Mouse (Mus musculus) kidney, adult 8-10 months (tissue): ENCODE results near the gene Gnao1.
A peak's percentile ranks its signal among the peaks of the same experiment; 100 is the strongest.

Experiments used
- DNase-seq, 2 experiments: peaks; one replicate each; pipeline ENCODE4 v3.0.0; 2022

Gene Gnao1

DNA sequence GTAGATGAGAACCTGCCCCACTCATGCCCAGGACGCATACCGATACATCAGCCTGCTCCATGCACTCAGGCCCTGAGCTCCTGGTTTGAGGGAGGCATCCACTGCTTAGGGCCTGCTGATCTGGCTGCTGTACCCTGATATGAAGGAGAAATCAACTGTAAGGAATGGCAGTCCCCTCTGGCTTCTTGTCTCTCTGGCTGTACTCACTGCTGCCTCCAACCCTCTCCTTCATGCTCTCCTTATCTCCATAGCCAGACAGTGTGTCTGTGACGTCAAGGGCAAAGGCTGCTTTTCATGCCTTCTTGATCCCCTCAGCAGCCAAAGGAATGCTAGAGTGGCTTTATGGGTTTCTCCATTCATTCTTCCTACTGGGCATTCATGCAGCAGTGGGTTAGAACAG is 92.3 kb downstream of the Gnao1 start:
- no peak for DNase-seq

DNA sequence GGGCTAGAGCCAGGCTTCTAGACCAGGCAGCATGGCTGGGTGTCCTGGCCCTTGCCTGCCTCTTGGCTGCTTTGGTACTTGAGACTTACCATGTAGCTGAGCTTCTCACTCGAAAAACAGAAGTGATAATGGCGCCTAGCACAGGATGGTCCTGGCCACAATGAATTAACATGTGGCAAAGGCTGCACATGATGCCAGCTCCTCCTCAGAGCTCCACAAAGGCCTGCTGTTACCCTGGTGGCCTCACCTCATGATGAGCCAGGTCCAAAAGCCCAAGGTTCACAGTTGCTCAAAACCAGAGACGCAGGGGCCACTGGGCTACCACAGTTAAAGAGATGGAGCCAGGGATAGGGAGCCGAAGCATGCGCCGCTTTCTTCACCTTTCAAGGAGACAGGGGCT is 97.2 kb downstream of the Gnao1 start:
- DNase-seq = no peak

DNA sequence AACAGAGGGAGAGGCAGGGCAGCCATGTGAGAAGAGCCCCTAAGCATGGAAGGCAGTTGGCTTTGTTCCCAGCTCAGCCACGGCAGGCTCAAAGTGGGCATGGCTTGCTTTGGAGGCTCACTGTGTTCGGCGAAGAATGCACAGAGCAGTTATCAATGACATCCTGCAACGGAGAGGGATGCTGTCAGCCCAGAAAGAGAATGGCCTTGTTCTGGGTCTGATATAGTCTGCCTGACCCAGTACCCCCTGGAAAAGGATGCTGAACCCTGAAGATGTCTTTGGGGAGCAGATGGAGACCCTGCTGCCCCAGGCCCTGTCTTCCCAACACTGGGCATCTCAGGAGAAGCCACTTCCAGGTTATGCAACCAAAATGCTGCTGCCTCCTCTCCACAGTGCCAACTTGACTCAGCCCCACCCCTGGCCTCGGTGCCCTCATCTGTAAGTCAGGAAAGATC is 98.2 kb downstream of the Gnao1 start:
- no peak for DNase-seq

DNA sequence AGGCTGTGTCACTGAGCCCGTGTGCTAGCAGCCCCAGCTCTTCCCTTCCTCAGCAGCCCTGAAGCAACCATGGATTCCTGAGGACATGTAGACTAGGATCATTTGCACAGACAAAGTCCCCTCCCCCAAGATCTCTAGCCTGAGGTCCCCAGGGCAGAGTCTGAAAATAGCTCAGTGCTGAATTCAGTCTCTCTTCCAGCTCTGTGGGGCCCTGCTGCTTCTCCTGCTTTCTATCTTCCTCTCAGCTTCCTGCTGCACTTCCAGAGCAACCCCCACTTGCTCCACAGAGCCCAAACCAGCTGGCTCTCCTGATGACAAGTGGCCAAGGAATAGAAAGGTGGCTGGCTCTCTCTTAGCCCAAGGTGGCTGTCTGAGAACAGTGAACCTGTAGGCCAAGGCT is 98.8 kb downstream of the Gnao1 start:
- no peak for DNase-seq

DNA sequence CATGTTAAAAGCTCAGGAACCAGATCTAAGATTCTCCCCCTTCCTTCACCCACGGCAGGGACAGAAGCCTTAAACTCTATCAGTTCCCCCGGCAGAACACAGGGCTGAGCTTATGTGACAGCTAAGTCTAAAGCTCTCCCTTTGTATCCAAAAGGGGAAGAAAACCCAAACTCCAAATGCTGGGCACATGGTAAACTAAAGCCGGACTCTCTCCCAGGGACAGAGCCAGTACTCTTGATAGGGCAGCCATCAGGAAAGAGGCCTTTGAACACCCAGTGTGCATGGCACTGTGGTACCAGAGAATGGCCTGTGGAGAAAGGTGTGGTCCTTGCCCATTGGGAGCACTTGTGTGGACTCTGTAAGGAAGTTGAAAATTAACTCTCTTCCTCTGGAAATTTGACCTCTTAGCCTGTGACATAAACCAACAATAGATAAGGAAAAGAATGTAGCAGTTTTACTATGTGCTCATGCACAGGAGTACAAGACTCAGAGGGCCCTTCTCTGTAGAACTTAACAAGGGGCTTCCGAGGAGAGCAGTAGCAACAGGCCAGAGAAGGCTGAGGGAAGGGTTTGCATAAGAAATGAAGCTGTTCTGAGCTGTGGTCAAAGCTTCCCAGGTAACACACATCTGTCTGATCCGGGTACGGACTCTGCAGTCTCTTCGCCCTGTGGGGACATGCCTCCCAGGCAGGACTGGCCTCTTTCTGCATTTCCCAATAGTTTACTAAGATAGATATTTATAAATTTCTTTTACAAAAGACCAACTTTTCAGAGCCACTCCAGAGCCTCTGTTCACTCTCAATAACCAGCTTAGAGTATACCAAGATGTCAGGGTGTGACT is 102.2 kb downstream of the Gnao1 start:
- DNase-seq = no peak

DNA sequence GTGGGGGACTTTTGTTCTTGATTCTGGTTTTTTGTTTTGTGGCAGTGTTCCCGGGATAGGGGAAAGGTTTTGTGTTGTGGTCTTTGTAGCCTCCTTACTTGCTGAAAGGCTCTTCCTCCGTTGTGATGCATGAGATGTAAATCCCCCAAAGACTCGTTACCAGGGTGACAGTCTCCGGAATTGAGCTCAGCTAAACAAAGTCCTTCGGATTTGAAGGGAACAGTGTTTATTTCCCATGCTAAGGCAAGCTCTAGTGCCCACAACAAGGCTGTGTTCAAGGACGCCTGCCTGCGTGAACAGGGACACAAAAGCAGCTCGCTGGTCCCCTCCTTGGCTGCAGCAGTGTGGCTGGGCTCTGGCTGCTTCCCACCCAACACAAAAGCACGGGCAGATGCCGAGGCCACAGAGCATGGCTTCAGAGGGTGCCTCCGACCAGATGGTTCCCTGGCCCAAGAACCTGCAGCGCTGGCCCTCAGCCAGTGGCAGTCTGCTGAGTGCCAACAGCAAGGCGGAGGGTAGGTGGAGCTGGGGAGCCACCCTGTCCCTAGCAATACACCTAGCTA is 108.2 kb downstream of the Gnao1 start:
- no peak for DNase-seq

DNA sequence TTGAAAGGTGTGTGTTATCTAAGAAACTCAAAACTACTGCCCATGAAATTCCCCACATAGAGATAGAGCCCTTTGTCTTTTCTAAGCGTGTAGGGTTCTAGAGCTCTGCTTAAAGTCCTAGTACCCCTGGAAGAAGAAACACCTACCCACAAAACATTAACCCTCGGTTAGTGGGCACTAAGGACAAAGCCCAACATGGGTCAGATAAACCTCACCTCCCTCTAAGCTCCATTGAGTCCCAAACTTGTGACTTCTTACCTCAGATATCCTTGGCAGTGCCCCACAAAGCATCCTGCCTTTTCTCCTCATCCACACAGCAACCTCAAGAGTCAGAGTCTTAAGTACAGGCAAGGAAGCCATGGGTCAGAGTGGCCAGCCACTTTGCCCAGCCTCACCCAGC is 108.8 kb downstream of the Gnao1 start:
- DNase-seq = no peak

DNA sequence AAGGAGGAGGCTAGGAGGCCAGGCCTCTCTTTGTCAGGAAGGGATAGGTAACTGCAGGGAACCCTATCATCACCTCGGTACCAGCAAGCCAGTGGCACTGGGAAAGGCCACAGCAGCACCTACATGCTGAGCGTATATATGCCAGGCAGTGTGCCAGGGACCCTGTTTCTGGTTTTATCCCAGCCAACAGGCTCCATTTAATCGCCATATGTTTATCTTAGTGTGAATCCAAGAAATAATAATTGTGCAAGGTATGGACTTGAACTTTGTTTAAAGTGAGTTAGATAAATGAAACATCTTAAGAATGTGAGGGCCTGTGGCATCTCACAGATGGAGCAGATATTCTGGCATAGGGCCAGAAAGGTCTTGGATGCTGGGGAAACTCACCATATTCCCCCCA is 109.7 kb downstream of the Gnao1 start:
- DNase-seq = no peak

DNA sequence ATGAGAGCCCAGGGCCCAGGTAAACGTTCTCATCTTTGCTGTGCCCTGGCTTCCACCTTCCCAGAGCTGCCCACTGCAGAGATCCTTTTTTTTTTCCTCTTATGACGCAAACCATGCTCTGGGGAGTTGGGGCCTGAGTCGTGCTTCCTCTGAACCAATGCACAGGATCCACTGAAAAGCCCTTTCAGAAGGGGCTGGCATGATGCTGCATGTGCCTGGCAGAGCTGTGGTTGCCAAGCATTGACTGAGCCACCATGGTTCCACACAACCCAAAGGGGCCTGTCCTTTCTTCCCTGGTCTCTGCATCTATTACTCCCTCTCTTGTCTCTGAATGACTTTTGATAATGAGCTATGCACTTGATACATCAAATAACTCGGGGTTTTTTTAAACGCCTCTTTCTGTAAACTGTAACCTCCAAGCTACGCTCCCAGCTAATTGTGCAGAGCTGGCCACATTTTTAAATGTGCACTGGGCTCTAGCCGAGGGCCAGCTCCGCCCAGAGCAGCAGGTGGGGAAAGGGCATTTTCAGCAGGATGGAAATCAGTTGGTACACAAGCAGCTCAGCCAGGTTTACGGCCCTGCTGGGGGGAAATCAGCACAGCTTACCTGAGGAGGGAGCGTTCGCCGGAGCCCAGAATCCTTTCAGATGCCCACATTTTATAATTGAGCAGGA is 110.3 kb downstream of the Gnao1 start:
- DNase-seq = no peak

DNA sequence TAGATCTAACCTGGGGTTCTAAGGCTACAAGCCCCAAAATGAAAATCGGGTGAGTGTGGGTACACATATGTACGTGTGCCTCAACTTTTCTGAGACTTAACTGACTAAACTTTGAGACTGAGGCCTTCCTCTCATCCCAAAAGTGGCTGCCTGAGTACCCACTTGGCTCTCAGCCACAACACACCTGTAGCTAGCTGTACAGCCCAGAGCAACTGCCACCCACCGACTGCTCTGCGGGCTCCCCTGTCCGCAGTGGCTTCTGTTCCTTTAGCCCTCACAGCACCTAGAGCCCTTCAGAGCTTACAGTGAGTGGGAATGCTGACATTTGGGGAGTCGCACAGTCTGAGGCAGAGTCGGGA is 110.8 kb downstream of the Gnao1 start:
- DNase-seq = no peak

DNA sequence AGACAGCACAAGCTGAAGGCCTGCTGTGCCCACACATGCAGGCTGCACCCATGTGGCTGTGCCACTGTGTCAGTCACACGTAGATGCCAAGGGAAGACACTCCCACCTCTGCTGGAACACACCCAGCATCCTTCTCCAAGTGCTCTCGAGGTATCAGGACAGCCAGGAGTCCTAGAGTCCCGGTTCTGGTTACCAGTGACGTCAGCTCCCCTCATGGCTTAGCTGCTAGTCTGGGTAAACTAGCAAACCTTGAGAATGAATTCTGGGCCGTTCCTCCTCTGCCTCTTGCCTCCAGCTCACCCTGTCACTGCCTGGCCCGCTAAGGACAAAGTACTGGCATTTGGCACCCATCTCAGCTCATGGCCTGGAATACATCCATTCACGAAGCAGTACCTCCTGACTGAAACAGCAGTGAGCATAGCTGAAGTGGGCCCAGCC is 114.2 kb downstream of the Gnao1 start:
- DNase-seq = no peak

DNA sequence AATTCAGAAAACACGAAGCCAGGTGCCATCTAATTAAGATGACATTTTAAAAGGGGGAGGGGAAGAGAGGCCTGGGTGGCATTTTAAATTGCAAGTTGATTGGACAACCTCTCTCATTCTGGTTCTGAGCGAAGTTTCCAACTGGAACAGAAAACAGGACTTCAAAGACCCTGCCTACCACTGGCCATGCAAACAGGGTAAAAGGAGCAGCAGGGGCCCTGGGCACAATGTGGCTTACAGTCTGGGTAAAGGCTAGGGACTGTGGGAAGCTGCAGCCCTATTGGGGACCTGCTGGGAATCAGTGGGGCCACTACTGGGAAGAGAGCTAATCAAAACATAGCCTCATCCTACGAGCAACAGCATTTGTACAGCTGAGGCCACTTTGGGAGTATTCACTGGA is 115.7 kb downstream of the Gnao1 start:
- DNase-seq = no peak

DNA sequence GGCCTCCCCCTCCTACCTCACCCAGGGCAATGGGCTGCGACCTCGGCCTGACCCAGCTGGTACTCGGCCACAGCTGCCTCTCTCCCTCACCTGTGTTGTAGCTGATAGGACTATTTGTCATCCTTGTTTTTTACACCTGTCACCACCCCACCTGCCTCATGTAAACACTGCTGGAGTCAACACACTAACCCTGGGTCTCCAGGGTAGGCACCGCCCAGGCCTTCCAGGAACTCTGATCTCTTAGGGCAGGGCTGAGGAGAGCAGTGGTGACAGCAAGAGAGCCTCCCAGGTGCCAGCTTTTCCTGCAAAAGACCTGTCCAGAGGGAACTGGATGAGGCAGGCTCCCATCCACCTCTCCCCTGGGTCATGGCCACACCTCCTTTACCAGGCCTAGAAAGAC is 119.5 kb downstream of the Gnao1 start:
- no peak for DNase-seq

DNA sequence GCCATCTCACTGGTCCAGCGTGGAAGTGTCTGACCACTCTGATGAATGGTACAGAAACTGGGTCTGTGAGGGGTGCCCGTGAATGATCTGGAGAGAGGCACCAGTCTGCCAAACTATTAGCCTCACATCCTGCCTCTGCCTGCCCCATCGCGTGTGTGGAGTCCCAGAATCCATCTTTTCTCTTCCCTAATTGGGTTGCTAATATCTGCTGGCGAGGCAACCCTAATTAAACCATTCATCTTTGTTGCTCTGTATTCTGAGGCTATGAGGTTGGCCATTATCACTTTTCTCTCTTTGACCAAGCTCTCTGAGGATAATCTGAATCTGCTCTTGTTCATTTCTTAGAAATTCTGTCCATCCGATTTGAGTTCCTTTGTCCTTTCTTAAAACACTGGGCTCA is 121.6 kb downstream of the Gnao1 start:
- DNase-seq = no peak

DNA sequence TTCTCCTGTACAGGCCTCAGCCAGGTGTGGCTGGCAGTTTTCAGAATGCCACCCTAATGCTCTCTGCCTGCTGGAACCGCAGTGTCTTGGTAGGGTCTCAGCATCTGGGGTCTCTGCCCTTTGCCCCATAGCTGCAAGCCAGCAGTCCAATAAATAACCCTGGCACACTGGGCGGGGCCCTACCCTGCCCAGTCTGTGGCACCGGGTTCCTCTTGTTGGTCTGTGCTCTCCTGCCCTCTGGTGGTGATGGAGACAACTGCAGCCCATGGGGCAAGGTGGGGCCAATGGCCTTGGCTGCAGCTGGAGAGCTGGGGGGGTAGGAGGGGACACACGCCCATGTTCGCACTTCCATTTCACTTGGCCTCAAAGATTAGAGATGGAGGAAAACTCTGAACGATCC is 123.1 kb downstream of the Gnao1 start:
- peak; percentile 31 to 71 for DNase-seq

DNA sequence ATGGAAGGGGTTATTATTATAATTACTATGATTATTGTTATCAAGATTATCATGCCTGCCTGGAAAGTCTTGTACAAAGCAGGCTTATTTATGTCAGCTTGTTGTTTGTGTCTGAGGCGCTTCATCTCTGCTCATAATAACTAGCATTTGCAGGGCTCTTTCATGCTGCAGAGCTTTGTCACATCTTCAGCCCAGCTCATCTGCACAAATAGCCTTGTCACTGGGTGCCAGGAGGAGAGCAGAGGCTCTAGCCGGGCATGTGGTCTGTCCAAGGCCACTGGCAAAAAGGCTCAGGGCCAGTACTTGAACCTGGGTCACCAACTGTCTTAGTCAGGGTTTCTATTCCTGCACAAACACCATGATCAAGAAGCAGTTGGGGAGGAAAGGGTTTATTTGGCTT is 123.5 kb downstream of the Gnao1 start:
- no peak for DNase-seq

DNA sequence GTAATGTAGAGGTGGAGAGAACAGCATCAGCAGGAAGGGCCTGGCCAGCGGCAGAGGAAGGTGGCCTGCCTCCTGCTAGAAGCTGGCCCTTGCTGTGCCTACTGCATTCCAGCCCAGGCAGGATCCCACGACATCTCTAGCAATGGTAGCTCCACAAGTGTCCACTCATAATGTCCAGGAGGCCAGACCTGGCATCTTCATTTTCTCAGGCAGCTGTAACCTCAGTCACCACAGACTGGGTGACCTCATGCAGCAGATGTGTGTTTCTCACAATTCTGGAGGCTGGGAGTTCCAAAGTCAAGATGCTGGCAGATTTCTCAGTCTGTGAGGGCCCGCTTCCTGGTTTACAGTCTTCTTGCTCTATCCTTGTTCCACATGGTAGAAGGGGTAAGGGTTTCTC is 128.4 kb downstream of the Gnao1 start:
- no peak for DNase-seq

DNA sequence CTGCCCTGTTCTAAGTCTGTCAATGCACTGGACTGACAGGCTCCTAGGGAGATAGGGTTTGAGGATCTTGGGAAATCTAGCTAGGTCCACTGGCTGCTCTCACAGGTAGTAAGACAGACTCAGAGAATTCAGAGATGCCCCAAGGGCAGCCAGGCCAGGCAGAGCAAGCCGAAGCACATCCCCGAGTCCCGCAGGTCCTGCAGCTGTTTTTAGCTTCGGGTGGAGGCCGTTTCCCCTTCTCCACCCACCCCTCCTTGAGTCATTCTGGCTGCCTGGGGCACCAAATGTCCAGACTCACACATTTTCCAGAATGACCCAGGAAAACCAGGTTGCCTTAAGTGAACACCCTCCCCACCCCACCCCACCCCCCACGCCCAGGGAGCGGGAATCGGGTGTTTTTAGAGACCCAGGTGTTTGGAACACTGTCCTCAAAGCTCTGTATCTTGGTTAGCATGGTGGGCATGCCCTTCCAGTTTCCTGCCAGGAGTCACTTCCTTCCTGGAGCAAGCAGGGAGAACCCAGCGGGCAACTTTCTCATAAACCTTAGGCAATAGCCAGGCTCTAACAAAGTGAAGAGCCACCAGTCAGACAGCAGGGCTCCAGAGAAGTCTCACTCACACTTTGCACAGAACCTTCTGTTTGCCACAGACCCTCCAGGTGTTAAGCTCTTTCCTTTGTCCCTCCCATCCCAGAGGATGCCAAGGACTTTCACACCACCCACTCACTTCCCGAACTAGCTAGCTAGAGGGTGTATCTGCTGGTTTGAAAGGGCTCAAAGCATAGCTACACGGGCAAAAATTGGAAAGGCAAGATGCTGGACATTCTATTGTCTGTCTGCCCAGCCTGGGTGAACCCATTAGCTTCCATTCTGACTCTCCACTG is 131.0 kb downstream of the Gnao1 start:
- DNase-seq = no peak

DNA sequence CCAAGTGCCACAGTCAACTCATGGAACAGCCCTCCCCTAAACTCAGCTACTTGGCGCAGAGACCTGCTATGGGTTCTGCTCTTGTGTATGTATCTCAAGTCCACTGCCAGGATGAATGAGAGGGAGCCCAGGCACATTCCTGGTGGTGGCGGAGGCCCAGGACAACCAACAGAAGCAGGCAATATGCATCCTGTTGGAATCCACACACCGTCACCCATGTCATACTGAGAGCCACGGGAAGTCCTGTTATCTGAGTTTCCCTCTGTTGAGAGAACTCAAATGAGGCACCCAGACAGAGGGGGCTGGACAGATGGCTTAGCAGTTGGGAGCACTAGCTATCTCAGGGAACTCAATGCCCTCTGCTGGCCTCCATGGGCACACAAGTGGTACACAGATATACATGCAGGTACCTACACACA is 131.9 kb downstream of the Gnao1 start:
- DNase-seq = no peak

DNA sequence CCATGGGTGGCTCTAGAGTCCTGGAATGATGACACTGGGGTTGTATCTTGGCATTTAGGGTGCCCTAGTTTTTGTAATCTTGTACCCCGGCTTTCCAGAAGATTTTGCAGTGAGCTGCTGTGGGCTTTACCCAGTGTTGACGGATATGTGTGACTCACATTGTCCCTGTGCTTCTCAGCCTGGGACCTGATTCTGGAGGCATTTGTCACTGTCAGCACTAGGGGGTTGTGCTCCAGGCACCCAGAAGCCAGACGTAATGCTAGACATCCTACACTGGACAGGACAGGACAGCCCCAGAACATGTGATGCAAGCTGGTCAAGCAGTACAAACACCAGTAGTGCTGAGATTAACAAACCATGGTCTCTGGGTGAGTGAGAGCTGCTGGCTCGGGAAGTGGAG is 136.0 kb downstream of the Gnao1 start:
- DNase-seq = no peak

DNA sequence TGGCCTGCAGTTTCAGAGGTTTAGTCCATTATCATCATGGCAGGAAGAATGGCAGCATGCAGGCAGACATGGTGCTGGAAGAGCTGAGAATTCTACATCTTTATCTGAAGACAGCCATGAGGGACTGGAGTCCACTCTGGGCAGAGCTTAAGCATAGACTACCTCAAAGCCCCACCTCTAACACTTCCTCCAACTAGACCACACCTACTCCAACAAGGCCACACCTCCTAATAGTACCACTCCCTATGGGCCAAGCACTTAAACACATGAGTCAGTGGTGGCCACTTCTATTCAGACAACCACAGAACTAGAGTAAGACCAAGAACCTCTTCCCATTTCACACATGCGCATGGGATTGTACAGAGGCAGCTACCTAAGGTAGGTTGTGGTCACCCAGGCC is 136.6 kb downstream of the Gnao1 start:
- DNase-seq = no peak

DNA sequence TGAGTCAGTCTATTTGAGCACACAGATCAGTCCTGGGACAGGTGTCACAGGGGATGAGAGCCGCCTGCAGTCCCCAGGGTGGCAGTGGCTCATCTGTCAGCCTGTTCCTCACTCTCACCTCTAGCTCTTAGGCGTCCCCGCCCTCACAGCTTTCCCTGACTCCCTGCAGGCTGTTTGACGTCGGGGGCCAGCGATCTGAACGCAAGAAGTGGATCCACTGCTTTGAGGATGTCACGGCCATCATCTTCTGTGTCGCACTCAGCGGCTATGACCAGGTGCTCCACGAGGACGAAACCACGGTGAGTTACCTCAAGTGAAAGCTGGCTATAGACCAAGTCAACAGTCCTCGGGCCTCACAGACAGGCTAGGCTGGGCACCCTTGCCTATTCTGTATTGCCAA is 140.4 kb downstream of the Gnao1 start:
- DNase-seq = no peak

DNA sequence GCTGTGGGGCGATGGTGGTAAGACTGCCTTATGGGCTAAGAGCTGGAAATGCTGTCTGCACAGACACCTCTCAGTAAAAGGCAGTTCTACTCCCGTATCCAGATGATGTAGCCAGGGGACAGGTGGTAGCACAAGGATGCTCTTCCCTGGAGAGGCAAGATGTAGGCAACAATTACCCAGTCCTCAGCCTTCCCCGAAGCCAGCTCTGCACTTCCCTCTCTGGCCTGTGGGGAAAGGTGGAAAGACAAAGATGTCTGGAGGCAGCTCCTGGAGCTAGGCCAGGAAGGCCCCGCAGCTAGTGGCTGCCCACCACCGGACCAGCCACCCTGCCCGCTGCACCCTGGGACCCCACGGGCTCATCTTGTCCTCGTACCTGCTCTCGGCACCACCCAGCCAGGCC is 142.7 kb downstream of the Gnao1 start:
- no peak for DNase-seq
